Comparison of ENCODE assay signal across 9 mouse cellular contexts in the genomic region with DNA sequence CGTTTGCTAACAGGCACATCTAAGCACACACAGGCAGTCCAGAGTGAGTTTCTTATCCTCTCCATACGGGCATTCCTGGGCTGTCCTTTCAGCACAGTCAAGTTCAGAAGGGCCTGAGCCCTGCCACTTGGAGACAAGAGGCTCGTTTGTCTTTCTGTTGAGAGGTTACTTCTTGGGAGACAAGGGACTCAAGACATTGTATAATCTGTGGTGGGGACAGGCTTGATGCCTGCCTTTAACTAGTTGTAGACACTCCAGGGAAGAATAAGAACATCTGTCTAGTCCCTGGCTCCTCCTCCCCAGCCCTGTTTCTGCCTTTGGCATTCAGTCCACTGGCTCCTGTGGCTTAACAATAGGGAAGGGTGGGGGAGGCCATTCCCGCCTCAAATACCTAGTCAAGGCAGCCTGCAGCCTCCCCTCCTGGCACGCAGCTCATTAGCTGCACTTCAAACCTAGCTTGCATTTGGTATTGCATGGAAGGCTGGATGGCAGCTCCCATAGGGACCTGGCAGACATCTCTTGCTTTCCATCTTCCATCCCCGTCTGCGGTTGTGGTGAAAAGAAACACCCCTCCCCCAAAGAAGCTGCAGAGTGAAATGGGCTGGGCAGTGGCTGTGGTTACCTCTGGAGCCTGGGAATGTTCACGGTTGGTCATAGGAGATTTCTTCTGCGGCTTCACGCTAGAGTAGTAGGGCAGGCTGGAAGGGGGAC. TPM values are rescaled to one million over a fixed set of nuclear protein-coding genes. Genes with fewer than 3 reads are reported as not detected.
A peak's percentile ranks its signal among the peaks of the same experiment; 100 is the strongest.
DNase-seq lines count a peak whose midpoint lies in the region; ATAC-seq and TF ChIP-seq lines count a peak whose summit lies in the region.
"Had no signal": no experiment of that assay in that cellular context is flagged by ENCODE, and none has a peak within 500 bp of the region (broad histone marks: within the 10 kb centered on the region; RNA-seq: fewer than 3 reads in every experiment).

No protein-coding gene starts in this region.

- no peak overlapping the region for H3K9ac ChIP-seq in hindbrain, postnatal 0 days (replicated peaks; ENCODE audit: low read length)

- H3K9me3 ChIP-seq in embryonic facial prominence, embryonic 10.5 days: no peaks in the 10 kb centered on the region
- H3K9me3 ChIP-seq in hindbrain, postnatal 0 days (ENCODE audit: low read length): no peaks in the 10 kb centered on the region

- 9% methylated on average over 10 of the region's 10 CpGs for WGBS in embryonic facial prominence, embryonic 10.5 days
- WGBS in hindbrain, postnatal 0 days: 9% methylated on average over 10 of the region's 10 CpGs

- no peak overlapping the region for H3K4me2 ChIP-seq in hindbrain, postnatal 0 days (ENCODE audit: low read depth, low read length)

- H3K27ac ChIP-seq in left cerebral cortex, adult 2 months: peak overlapping the region; percentile 86
- H3K27ac ChIP-seq in embryonic facial prominence, embryonic 10.5 days (replicated peaks): peak overlapping the region; percentile 83
- H3K27ac ChIP-seq in hindbrain, postnatal 0 days: peak overlapping the region; percentile 56
- H3K27ac ChIP-seq: macrophage had no signal

- H3K27me3 ChIP-seq in embryonic facial prominence, embryonic 10.5 days (replicated peaks; ENCODE audit: low read depth, poor library complexity, severe bottlenecking): no peaks in the 10 kb centered on the region
- H3K27me3 ChIP-seq in hindbrain, postnatal 0 days (ENCODE audit: insufficient read depth, low read length): no peaks in the 10 kb centered on the region

- intact Hi-C loops in left cerebral cortex, adult 2 months (cut with DNase I): no loop called here
- intact Hi-C loops in left cerebral cortex, postnatal 25 days (cut with DNase I): no loop called here
- intact Hi-C loops in left cerebral cortex, postnatal 14 days (cut with DNase I): no loop called here
- intact Hi-C loops in left cerebral cortex, postnatal 4 days (cut with DNase I): no loop called here

- TF ChIP-seq CTCF in left cerebral cortex, adult 2 months (IDR thresholded peaks at IDR 0.05): no peak
- no peak for TF ChIP-seq CTCF in hindbrain, postnatal 0 days (IDR thresholded peaks at IDR 0.05; ENCODE audit: low read depth)

- peak; percentile 31 for ATAC-seq in hindbrain, postnatal 0 days

- no peak overlapping the region for H3K4me3 ChIP-seq in left cerebral cortex, adult 2 months
- peak overlapping the region; percentile 27; the same call in 1 of the 2 replicates for H3K4me3 ChIP-seq in embryonic facial prominence, embryonic 10.5 days
- no peak overlapping the region for H3K4me3 ChIP-seq in hindbrain, postnatal 0 days (ENCODE audit: low read length)

- H3K36me3 ChIP-seq in embryonic facial prominence, embryonic 10.5 days (replicated peaks): peaks cover 21% of the 10 kb centered on the region
- no peaks in the 10 kb centered on the region for H3K36me3 ChIP-seq in hindbrain, postnatal 0 days (ENCODE audit: insufficient read depth, low read length)

- H3K4me1 ChIP-seq in embryonic facial prominence, embryonic 10.5 days: peaks cover 80% of the 10 kb centered on the region
- peaks cover 13% of the 10 kb centered on the region for H3K4me1 ChIP-seq in hindbrain, postnatal 0 days (ENCODE audit: insufficient read depth, low read length)

- DNase-seq in left cerebral cortex, adult 2 months (ENCODE audit: extremely low spot score in 1 of 2, low spot score in 2 of 2): no peak
- no peak for DNase-seq in left cerebral cortex, postnatal 25 days (ENCODE audit: low spot score in 2 of 2)
- peak; percentile 67 for DNase-seq in embryonic facial prominence, embryonic 10.5 days (ENCODE audit: low spot score)
- peak; percentile 46 for DNase-seq in hindbrain, postnatal 0 days (ENCODE audit: low spot score)
- DNase-seq in retina, embryonic 14.5 days (ENCODE audit: low spot score): peak; percentile 46
- no peak for DNase-seq in left cerebral cortex, postnatal 14 days (ENCODE audit: low spot score in 2 of 2)
- DNase-seq in ovary, adult 18-20 months (ENCODE audit: low spot score): no peak
- DNase-seq in left cerebral cortex, postnatal 4 days: no peak

RNA-seq across cellular contexts. Expression of a gene that starts 29.8 kb away (rescaled TPM):
- 100 to 1,000 TPM; 105 to 115 TPM for total RNA-seq in left cerebral cortex, adult 2 months (2021)
- 100 to 1,000 TPM; 101 to 109 TPM for total RNA-seq in left cerebral cortex, postnatal 25 days (2021)
- polyA plus RNA-seq in embryonic facial prominence, embryonic 10.5 days (2016; fragmentation: Nextera tagmentation; extraction: Ambion mirVana): 29.5 and 30.8 TPM in 2 replicates
- 56.0 and 66.4 TPM in 2 replicates for total RNA-seq in hindbrain, postnatal 0 days (2014; rRNA removed)
- 12.7 and 13.7 TPM in 2 replicates for polyA plus RNA-seq in hindbrain, postnatal 0 days (2015; fragmentation: Nextera tagmentation; extraction: Ambion mirVana)
- total RNA-seq in left cerebral cortex, postnatal 14 days (2021): 100 to 1,000 TPM in 1 of 2 experiments, 10 to 100 TPM in 1; 95.1 to 102 TPM
- 10 to 100 TPM; 54.3 to 54.4 TPM for total RNA-seq in left cerebral cortex, postnatal 4 days (2021)

RNA-seq across cellular contexts. Expression of a gene that starts 57.8 kb away (rescaled TPM):
- total RNA-seq in left cerebral cortex, adult 2 months (2021): 10 to 100 TPM; 18.6 to 19.6 TPM
- 10 to 100 TPM; 17.2 to 18.9 TPM for total RNA-seq in left cerebral cortex, postnatal 25 days (2021)
- 39.9 and 46.4 TPM in 2 replicates for polyA plus RNA-seq in embryonic facial prominence, embryonic 10.5 days (2016; fragmentation: Nextera tagmentation; extraction: Ambion mirVana)
- total RNA-seq in hindbrain, postnatal 0 days (2014; rRNA removed): 9.3 and 9.8 TPM in 2 replicates
- polyA plus RNA-seq in hindbrain, postnatal 0 days (2015; fragmentation: Nextera tagmentation; extraction: Ambion mirVana): 9.2 and 10.8 TPM in 2 replicates
- total RNA-seq in left cerebral cortex, postnatal 14 days (2021): 10 to 100 TPM; 17.7 to 19.3 TPM
- total RNA-seq in left cerebral cortex, postnatal 4 days (2021): 10 to 100 TPM; 11.0 to 11.9 TPM

Comparison
In these comparisons a context has a peak if more than half of its experiments do, and no peak if none do; other contexts are left out.
1. DNase-seq: peak in embryonic facial prominence, embryonic 10.5 days (single experiment), hindbrain, postnatal 0 days (single experiment) and retina, embryonic 14.5 days (single experiment); none in left cerebral cortex, adult 2 months (0 of 2), left cerebral cortex, postnatal 25 days (0 of 2), left cerebral cortex, postnatal 14 days (0 of 2), ovary, adult 18-20 months (single experiment) and left cerebral cortex, postnatal 4 days (single experiment).
2. Peak in every context shown above with its lines, with median percentiles within 50 percentile points of each other: H3K27ac ChIP-seq.